Mouse (Mus musculus) lung, postnatal 0 days (tissue): Measurements from ENCODE around the gene G6pd2.

ENCODE experiments used
- CTCF ChIP-seq: IDR thresholded peaks from 2 replicates; pipeline ENCODE4 v1.5.1; 2016; ENCODE audit warnings: antibody characterized with exemption, mild to moderate bottlenecking
- EP300 ChIP-seq: IDR thresholded peaks from 2 replicates; pipeline ENCODE4 v1.6.1; 2016; ENCODE audit warnings: antibody characterized with exemption, mild to moderate bottlenecking, control low read depth

DNA sequence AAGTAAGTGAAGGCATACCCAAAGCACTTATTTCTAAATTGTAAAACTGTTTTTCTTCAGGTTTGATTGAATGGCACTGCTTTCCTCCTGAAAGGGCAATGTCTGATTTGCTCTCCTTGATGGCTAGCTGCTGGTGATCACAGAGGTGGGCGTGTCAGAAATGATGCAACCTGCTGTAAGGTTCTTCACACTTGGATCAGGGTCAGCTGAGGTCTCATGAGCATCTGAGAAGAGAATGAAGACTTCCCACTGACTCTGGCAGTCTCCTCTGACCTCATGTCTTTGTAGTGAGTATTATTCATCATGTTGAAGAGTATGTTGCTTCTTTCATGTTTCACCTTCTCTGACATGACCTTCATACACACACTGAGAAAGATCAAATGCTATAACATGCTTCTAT, 44.4 kb upstream of the G6pd2 start:
- no peak for TF ChIP-seq EP300
- no peak for TF ChIP-seq CTCF
